Mouse (Mus musculus) lung, adult 2 months (tissue): ENCODE data around the gene Agxt2. TPM values are rescaled to one million over a fixed set of nuclear protein-coding genes. Genes with fewer than 3 reads are reported as not detected.
A peak's percentile ranks its signal among the peaks of the same experiment; 100 is the strongest.

ENCODE experiments used
- DNase-seq: peaks from one replicate; pipeline ENCODE4 v3.0.0; 2022
- H3K4me1 ChIP-seq: fragments of 200-500 bp; 2 replicates; pipeline ENCODE4 v1.6.1; 2011; ENCODE audit warnings: low read length; ENCODE audit not compliant: control insufficient read depth, insufficient read depth
- H3K4me3 ChIP-seq: fragments of 200-500 bp; replicated peaks from 2 replicates; pipeline ENCODE3; 2011; ENCODE audit warnings: low read depth, mild to moderate bottlenecking, control low read depth, low read length; ENCODE audit errors: extremely low read depth
- CTCF ChIP-seq: fragments of 200-500 bp; IDR thresholded peaks from 2 replicates; pipeline ENCODE4 v1.5.1; 2011; ENCODE audit warnings: mild to moderate bottlenecking, low read length, control low read depth; ENCODE audit not compliant: insufficient read depth
- POLR2A ChIP-seq: fragments of 200-500 bp; IDR thresholded peaks from 2 replicates; pipeline ENCODE4 v1.6.1; 2011; ENCODE audit warnings: low read depth, mild to moderate bottlenecking, control low read depth, low read length, borderline replicate concordance; ENCODE audit errors: extremely low read depth
- WGBS: fragments of 180-500 bp; shearing (Covaris S2); methylation state at CpG from one replicate; pipeline ENCODE4 v1.1.7; 2018; 5-methylcytosine and 5-hydroxymethylcytosine counted together
- polyA plus RNA-seq: library from polyadenylated mRNA; depleted of rRNA; stranded (reverse); fragments of >200 nt; gene quantifications from 2 replicates; pipeline ENCODE4 v1.2.3, GENCODE M21; 2012; rRNA removed

Agxt2 gene
- polyA plus RNA-seq, 1 experiment: not detected

GRCm38 (mm10) chr15:10426124-10426523 lies 67.8 kb downstream of the Agxt2 start:
- 89% methylated on average over 6 of the region's 6 CpGs for WGBS
- TF ChIP-seq CTCF: no peak
- TF ChIP-seq POLR2A: no peak
- no peaks in the 10 kb centered on the region for H3K4me1 ChIP-seq
- H3K4me3 ChIP-seq: no peak overlapping the region
- no peak for DNase-seq

DNA sequence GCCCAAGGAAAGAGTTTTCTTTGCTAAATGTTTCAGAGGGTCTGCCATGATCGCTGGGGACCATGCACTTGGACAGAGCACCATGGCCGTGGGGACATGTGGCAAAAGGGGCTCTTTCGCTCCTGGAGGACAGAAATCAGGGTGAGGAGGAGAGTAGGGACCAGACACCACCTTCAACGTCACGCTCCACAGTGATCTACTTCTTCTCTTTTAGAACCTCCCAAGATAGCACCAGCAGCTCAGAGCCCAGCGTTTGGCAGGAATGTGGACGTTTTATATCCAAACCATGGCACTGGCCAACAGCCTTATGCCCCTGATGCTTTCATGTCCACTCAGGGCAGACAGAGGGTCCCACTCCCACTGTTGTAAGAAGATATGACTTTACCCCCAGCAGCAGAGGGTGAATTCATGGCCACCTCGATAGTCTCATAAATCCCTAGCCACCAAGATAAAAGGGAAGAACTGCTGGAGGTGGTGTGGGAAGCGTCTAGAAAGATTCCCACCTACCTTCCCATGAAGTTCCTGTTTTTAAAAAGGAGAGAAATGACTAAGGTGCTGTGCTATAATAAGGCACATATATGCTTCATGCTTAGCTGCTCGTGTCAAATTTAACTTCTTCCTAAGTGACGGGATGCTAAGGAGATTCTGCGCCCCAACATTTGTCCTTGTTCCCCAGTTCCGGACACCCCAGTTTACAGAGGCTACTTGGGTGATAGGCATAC lies 68.4 kb downstream of the Agxt2 start:
- Histone ChIP-seq H3K4me1 (no peaks in the 10 kb centered on the region), H3K4me3 (no peak overlapping the region)
- TF ChIP-seq CTCF (no peak), POLR2A (no peak)
- WGBS: 92% methylated on average over 13 of the region's 13 CpGs
- no peak for DNase-seq

GRCm38 (mm10) chr15:10436893-10437292 lies 78.6 kb downstream of the Agxt2 start:
- TF ChIP-seq POLR2A (no peak), CTCF (no peak)

DNA sequence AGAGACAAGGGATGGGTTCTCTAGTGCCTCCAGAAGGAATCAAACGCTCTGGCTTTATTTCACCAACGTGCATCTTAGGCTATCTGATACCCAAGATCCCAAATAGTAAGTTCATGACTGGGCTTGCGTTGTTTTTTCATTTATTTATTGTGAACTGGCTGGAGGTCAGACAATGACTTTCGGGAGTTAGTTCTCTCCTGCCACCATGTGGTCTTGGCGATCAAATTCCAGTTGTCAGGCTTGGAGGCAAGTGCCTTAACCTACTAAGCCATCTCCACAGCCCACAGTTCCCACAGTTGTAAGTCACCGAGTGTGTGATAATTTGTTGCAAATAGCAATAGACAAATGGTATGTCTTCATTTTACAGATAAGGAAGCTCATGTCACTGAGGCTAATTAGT lies 81.6 kb downstream of the Agxt2 start:
- Histone ChIP-seq H3K4me1 (no peaks in the 10 kb centered on the region), H3K4me3 (no peak overlapping the region)
- 0 out of 2 replicates have a peak, but pooled peaks have one; percentile 7 for TF ChIP-seq CTCF
- TF ChIP-seq POLR2A: no peak
- DNase-seq: no peak
- WGBS: 73% methylated on average over 6 of the region's 6 CpGs

More at GRCm38 (mm10) chr15:10436893-10437292, 78.6 kb downstream of the Agxt2 start:
- WGBS: 78% methylated on average over 1 of the region's 1 CpGs
- Histone ChIP-seq H3K4me1 (no peaks in the 10 kb centered on the region), H3K4me3 (no peak overlapping the region)
- DNase-seq: no peak

DNA sequence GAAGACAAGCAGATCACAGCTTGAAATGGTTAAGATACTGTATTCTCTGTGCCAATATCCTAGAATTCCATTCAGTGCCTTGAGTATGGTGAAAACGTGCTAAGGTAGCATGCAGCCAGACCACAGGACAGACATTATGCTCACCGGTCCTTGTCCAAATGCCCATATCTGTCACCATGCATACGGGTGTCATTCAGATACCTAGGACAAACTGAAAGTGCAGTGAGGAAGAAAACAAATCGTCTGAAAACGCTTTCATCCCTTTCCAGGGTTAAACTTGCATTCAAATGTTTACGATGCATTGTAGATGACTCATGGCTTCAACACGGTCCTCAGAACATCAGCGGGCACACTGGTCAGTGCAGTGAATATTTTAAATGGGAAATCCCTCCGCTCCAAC lies 83.2 kb downstream of the Agxt2 start:
- DNase-seq: no peak
- TF ChIP-seq CTCF: no peak
- TF ChIP-seq POLR2A: no peak
- H3K4me3 ChIP-seq: no peak overlapping the region
- H3K4me1 ChIP-seq: no peaks in the 10 kb centered on the region
- 80% methylated on average over 9 of the region's 9 CpGs for WGBS

DNA sequence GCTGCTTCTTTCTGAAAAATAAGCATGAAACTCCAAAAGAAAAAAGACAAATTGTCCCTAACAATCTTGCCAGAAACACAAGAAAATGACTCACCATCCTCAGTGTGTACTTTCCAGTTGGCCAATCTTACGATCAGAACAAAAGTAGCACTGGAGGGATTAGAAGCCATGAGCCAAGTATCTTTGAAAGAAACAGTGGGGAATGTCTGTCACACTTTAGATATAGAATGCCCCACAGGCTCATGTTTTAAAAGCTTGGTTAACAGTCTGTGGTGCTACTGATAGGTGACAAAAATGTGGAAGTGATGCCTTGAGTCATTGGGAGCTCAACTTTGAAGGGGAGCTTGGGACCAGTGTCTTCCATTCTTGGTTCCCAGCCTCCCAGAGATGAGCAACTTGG lies 83.9 kb downstream of the Agxt2 start:
- TF ChIP-seq POLR2A (no peak), CTCF (no peak)

DNA sequence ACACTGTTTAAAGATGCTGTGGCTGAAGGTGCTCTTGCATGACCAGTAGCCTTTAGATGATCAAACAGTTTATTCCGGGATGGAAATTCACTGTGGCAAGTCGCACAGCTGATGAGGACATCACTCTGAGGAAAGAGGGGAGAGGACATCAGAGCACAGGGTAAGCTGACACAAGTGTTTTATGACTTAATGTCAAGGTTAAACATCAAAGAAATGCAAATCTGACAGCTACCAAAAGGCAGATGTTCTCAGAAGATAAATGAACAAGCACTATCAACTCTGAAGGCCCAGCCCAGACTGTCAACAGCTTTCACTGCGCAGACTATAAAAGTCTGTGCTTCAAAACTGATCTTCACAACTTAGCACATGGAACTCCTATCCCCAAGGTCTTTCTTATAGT lies 88.8 kb downstream of the Agxt2 start:
- 84% methylated on average over 3 of the region's 3 CpGs for WGBS
- TF ChIP-seq POLR2A (no peak), CTCF (no peak)

More for the DNA sequence above, 83.9 kb downstream of the Agxt2 start:
- no peak overlapping the region for H3K4me3 ChIP-seq
- WGBS: 64% methylated on average over 1 of the region's 1 CpGs
- no peak for DNase-seq
- no peaks in the 10 kb centered on the region for H3K4me1 ChIP-seq

More for the DNA sequence above, 88.8 kb downstream of the Agxt2 start:
- no peaks in the 10 kb centered on the region for H3K4me1 ChIP-seq
- H3K4me3 ChIP-seq: no peak overlapping the region
- no peak for DNase-seq

Other genes with a start within 250 kb of the Agxt2 start
- 0.13 and 0.18 TPM in 2 replicates for gene Prlr, start 181.3 kb upstream of the Agxt2 start, polyA plus RNA-seq
- not detected in 2 replicates for gene Gm21973, start 33.2 kb upstream of the Agxt2 start, polyA plus RNA-seq
- gene Dnajc21, start 112.0 kb downstream of the Agxt2 start, polyA plus RNA-seq: 1.2 and 1.9 TPM in 2 replicates
- gene Brix1, start 127.4 kb downstream of the Agxt2 start, polyA plus RNA-seq: 0.87 and 1.5 TPM in 2 replicates
- gene Rad1, start 127.5 kb downstream of the Agxt2 start, polyA plus RNA-seq: 6.8 and 8.3 TPM in 2 replicates
- not detected in 2 replicates for gene Ttc23l, start 200.1 kb downstream of the Agxt2 start, polyA plus RNA-seq